14 mouse cellular contexts compared by ENCODE assay signal in genomic region chr4:140881026-140881670, GRCm38 (mm10). TPM values are rescaled to one million over a fixed set of nuclear protein-coding genes. Genes with fewer than 3 reads are reported as not detected.
"Had no signal": no experiment of that assay in that cellular context is flagged by ENCODE, and none has a peak within 500 bp of the region (broad histone marks: within the 10 kb centered on the region; RNA-seq: fewer than 3 reads in every experiment).

No protein-coding gene starts in this region.

- H3K27me3 ChIP-seq: midbrain, embryonic 15.5 days; neural tube, embryonic 12.5 days had no signal

- H3K4me1 ChIP-seq: kidney, embryonic 15.5 days; midbrain, embryonic 15.5 days had no signal

- H3K27ac ChIP-seq: kidney, embryonic 15.5 days; left cerebral cortex, adult 2 months; limb, embryonic 10.5 days; liver, embryonic 14.5 days; midbrain, embryonic 15.5 days; neural tube, embryonic 12.5 days had no signal

- DNase-seq: kidney, adult 18-20 months; lung, adult 2 months; lung, postnatal 36 days; thymus, adult 2 months; thymus, postnatal 25 days had no signal

- ATAC-seq: lung, postnatal 0 days; midbrain, embryonic 15.5 days had no signal

- H3K9me3 ChIP-seq: limb, embryonic 10.5 days; midbrain, embryonic 15.5 days had no signal

- H3K9ac ChIP-seq: kidney, embryonic 15.5 days; liver, embryonic 14.5 days; midbrain, embryonic 15.5 days; neural tube, embryonic 12.5 days had no signal

- H3K4me3 ChIP-seq: kidney, embryonic 15.5 days; left cerebral cortex, adult 2 months; limb, embryonic 10.5 days; midbrain, embryonic 15.5 days; neural tube, embryonic 12.5 days had no signal

- H3K36me3 ChIP-seq: kidney, embryonic 15.5 days; limb, embryonic 10.5 days; midbrain, embryonic 15.5 days; neural tube, embryonic 12.5 days had no signal

- H3K4me2 ChIP-seq: kidney, embryonic 15.5 days; midbrain, embryonic 15.5 days; neural tube, embryonic 12.5 days had no signal

RNA-seq across cellular contexts. Expression of gene Padi1, which starts 35.6 kb away (rescaled TPM):
- total RNA-seq: layer of hippocampus, postnatal 25 days; left cerebral cortex, postnatal 14 days had no signal
